Mouse (Mus musculus): ENCODE measurements around the gene Efhc1.
"Not testable (repeated sequence)": the region's sequence is repeated elsewhere in the genome, so short reads cannot be mapped to it uniquely, and the experiment has no call there.

The Efhc1 gene

DNA sequence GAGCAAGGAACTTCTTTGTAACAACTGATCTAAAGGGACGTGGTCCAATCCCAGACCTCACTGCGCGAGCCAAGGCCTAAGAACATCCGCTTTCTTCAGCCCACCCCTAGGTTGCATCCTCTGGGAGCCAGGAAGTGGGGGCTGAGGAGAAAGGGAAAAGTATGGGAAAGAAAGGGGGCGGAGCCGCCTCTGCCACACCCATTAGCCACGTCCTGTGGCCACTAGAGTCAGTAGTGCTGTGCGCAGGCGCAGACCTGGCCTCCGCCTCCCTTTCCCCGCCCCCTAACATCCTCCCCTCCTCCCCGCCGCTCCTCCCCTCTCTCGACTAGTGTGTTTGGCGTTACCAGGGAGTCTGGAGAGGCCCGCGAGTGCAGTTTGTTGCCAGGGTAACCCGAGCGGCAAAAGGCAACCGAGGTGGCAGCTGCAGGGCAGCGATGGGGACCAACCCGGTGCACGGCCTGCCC, at the start of gene Efhc1:
TSS of gene Efhc1 (plus strand) at position 327 of the 464 bp plus-strand sequence.
- DNase-seq = peak; percentile 94

DNA sequence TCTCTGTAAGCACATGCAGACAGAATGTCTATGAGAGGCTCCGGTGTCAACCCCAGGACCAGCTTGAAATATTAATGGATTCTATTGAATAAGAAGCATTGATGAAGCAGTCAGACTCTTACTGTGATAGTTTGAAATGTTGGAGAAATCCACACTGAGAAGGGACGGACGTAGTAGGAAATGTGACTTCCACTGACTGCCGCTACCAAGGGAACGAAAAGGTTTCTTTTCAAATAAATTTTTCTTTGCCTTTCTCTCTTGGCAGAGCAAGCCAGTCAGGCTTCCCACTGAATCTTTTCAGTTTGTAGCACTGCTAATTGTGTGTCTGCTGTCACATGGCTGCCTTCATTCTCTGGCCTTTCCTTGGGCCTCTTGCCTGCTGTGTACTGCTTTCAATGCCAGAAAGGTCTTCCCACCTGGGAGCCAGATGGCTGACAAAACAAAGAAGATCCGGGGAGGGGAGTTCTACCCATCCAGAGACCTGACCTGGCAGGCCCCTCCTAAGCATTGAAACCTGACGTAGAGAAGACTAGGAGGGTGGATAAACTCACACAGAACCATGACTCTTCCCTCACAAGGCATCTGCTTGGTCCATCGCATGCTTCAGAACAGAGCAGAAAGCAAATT, 45.8 kb upstream of the Efhc1 start:
- DNase-seq = no peak

DNA sequence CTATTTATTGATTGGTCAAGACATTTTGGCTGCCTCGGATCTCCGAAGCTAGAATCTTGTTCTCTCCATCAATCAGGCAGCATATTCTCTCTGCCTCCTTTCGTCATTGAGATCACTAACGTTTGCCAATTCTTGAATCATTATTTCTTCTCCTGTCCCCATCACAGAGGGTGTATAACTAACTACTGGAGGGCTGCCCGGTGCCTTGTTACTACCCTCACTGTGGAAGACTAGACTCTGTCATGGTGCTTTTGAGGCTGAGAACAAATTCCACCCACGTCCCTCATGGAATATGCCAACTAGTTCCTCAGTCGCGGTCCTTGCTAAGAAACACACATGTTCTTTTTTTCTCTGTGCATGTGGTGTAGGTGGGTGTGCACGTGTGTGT, 45.3 kb upstream of the Efhc1 start:
- peak; percentile 66 for DNase-seq

DNA sequence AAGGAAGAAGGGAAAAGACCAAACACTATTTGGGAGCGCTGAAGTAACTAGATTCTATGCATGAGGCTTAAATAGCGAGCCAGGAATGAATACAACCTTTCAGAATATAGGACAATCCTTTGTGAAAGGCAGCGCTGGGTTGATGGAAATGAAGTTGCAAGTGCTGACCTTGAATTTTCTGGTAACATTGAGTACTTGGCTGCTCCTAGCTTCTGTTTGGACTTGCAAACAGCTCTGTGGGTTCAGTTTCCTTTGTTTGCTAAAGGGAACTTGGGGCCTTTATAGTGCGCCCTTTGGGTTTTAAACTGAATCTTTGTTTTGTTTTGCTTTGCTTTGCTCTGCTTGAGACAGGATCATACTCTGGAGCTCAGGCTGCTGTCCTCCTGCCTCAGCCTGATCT, 42.9 kb upstream of the Efhc1 start:
- no peak for DNase-seq

DNA sequence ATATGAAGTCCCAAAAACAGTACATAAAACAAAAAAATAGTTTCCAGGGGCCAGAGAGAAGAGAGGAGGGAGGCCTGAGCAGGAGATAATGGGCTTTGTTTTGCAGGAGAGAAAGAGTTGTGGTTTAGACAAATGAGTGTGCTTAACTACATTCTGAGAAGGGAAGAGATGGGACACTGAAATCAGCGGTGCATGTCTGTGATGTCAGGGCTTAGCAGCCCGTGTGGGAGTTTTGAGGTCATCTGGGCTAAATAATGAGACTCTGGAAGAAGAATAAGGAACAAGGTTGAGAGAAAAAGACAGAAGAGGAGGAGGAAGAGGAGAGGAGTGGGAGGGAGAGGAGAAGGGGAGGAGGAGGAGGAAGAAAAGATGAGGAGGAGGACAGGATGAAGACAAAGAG, 39.3 kb upstream of the Efhc1 start:
- DNase-seq = no peak

DNA sequence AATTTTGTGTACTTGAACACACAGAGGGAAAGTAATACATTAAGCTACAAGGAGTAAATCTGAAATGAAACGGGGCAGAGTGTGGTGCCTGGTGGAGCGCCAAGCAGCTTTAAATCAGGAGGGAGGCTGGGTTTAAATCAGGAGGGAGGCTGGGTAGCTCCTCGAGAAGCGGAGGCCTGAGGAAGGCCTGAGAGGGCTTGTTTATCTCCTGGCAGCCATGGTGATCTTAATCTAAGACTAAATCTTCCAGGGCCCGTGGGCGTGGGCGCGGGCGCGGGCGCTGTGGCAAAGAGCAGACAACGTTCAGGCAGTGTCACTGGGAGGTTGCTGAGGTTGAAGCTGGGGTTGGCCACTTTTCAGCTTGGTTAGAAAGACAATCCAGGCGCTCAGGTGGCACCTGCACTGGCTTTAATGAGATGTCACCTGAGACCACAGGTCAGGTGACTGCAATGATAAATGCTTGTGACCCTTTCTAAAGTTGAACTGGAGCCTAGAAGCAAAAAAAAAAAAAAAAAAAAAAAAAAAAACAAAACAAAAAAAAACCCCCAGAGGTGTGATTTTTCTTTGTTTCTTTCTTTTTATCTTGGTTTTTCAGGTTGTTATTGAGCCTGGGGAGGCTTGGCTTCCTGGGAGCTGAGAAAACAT, 38.8 kb upstream of the Efhc1 start:
- DNase-seq = no peak

DNA sequence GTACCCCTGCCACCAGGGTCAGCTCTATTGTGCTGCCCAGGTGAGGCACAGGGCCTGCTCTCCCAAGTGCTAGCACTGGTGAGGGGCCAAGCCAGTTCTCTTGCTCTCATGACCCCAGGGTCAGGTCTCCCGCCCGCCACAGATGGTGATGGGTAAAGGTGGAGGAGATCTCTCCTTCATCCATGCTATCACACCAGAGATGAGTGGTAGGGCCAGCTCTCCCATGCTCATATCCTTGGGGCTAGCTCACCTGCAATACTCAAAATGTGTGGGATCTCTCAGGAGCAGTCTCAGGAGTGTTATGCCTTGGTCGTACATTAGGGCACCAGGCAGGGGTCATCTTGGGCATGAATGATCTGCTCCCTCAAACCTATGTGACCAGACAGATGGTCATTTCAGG, 36.7 kb upstream of the Efhc1 start:
- no peak for DNase-seq

DNA sequence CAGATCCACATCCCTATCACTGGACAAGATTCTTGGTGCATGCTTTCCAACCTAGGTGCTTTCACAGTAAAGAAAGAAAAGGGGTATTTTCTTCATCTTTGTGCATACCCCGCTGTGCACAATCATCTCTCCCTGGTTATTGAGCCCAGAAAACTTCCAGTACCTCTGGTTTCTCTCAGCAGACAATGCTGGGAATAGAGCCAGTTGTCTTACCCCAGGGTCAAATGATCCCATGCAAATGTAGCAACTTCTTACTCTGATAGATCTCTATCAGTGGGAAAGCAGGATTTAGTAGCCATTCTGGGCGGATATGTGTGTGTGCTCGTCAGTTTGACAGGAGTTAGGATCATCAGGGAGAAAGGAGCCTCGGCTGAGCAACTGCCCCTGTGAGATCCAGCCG, 35.8 kb upstream of the Efhc1 start:
- no peak for DNase-seq

DNA sequence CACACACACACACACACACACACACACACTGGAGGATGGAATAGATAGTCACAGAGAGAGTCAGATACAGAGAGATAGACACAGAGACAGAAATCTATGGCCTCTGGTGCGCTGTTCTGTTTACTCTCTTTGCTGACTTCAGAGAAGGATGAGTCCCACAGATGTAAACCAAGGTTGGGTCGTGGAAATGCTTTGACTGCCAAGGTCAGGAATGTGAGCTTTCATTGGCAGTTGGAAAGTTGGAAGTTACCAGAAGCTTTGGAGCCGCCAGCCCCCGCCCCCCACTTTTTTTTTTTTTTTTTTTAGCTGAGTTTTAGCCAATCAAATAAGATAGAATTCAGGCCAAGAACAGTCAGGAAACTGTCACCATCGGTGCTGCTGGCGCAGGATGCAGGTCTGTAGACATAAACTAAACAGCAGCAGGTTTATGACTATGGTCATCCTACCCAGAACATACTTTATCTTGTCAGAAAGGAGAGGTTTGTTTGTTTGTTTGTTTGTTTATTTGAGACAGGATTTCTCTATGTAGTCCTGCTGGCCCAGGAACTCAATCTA, 33.9 kb upstream of the Efhc1 start:
- no peak for DNase-seq

DNA sequence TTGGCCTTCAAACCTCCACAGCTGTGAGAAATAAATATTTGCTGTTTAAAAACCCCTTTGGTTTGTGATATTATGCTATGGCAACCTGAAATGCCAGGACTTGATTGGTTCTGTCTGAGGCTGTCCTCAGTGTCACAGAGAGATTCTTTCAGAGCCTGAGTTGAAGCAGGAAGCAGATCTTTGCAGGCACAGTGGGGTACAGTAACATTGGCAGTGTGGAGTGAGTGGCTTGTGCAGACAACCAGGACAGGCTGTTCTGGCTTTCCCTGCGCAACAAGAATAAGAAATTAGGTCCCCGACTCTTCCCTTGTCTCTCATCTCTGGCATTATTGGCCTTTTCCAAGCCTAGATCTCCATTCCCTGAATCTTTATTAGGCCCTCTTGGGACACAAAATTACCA, 31.7 kb upstream of the Efhc1 start:
- no peak for DNase-seq

DNA sequence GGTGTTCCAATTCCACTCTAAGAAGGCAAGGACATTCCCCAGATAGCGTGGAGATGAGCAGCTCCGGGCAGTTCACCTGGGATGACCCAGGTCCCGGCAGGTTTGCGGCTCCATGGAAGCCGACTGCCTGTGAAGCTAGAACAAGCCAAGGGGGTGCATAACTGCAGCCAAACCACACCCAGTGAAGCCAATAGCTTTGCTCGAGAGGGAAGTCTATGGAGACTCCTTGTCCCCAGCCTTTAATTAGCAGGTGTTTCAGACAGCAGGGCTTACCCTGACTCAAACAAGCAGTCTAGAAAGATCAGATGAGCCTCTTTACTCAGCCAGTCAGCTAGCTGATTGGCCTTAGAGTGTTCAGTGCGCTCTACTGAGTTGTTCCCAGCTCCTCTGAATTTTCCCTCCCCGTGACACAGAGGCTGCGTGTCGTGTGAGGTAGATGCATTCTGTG, 30.3 kb upstream of the Efhc1 start:
- DNase-seq = no peak

DNA sequence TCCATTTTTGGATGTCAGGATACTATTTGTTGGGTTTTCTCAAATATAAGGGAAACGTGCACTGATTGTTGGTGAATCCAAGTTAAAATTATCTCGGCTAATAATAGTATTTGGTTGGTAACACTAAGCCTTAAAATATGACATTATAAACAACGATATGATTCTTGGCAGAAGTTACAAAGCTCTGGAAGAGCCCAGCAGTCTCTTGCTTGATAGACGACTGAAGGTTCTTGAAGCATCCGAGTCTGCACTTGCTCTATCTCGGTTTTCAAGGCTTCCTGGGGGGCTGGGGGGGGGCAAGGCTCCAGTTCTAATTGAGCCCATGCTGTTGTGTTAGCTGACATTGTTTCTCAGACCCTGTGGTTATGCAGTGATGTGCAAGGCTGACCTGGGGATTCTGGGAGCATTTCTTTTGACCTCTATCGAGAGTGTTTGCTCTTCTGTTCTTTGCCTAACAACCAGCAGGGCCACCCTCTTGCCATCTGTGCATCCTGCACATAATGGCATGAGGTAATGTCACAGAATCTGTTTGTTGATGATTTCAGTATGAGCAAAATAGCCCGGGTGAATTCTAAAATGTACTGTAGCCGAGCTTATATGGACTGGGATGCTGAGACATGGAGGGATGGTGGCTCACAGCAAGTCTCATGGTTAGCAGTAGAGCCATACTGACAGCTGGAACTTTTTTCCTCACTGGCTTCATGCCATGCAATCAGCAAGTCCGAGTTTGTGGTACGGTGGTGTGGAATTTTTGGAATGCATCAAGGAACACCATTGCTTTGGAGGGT, 28.6 kb upstream of the Efhc1 start:
- DNase-seq = no peak

DNA sequence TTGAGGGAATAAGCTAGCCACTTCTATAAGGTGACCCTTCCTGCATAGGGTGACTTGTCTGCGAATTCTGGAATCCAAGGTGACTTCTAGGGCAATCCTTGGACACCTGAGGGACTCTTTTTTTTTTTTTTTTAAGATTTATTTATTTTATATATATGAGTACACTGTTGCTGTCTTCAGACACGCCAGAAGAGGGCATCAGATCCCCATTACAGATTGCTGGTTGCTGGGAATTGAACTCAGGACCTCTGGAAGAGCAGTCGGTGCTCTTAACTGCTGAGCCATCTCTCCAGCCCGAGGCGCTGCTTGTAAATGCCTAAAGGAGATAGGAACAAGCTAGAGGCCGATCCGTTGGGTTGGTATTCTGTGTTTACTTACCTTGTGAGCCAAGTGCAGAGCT, 26.1 kb upstream of the Efhc1 start:
- not testable (repeated sequence) for DNase-seq

DNA sequence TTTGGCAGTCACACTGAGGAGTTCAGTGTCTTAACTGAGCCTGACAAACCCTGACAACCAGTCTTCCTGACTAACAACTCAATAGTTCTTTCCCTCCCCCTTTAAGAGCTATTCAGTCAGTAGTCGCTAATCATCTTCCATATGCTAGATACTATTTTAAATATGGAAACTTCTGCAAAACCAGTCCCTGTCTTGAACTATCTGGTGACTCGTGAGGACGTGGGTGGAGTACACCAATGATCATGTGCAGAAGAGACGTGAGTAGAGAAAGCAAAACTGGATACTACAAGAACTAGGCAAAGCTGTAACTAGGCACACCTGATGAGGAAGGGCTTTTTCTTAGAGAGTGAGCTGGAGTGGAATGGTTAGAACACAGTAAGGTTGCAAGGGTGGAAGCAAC, 25.5 kb upstream of the Efhc1 start:
- DNase-seq = no peak

DNA sequence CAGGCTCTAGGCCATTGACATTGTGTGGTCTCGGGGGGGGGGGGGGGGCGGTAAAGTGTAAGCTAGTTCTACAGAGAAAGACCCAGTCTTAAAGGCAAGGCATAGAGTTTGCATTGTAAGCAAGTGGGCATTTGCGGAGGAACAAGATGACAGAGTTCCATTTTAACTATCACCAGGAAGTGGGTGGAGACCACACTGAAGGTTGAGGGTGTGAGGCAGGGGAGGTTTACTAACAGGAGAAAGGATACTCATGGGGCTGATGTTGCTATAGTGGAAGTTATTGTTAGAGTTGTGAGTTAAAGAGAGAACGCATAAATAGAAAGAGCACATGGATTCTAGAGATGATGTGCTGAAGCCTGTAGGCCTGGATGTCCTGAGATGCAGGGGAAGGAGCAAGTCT, 25.1 kb upstream of the Efhc1 start:
- DNase-seq = no peak

DNA sequence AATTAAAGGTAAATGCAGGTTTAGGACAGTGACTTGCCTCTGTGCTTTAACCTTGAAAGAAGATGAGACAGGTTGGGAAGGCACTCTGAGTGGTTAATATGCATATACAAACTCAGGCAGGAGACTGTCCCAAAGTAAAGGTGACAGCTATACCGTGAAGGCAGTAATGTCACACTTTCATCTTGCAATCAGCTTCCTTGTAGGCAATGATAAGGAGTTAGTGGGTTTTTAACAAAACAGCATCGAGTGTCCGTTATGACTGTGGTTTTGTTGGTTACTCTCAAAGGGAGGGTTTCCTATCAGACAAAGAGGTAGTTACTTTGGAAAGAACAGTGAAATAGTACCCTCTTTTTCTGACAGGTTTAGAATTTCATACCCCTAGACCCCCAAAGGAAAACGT, 22.9 kb upstream of the Efhc1 start:
- no peak for DNase-seq

DNA sequence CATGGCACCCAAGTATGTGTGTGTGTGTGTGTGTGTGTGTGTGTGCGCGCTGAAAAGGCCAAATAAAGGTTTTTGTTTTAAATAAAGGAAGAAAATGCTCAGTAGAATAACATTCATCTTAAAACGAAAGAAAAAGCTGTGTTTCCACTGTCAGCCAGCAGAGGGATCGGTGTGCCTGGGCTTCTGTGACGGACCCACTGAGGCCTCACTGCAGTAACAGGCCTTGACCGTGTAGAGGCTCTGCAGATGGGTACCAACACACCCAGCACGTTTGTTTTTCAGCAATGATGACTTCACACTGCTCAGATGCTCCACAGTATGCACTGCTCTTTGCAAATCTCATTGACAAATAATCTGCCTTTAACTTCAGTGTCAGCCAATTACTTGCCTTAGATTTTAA, 18.0 kb upstream of the Efhc1 start:
- peak; percentile 65 for DNase-seq

DNA sequence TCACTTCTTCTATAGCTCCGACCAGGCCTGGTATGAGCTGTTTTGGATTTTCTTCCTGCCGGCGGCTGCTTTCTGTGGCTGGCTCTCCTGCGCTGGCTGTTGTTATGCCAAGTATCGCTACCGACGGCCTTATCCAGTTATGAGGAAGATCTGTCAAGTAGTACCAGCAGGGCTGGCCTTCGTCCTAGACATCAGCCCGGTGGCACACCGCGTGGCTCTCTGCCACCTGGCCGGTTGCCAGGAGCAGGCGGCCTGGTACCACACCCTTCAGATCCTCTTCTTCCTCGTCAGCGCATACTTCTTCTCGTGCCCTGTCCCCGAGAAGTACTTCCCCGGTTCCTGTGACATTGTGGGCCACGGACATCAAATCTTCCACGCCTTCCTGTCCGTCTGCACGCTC, 16.3 kb upstream of the Efhc1 start:
- no peak for DNase-seq

DNA sequence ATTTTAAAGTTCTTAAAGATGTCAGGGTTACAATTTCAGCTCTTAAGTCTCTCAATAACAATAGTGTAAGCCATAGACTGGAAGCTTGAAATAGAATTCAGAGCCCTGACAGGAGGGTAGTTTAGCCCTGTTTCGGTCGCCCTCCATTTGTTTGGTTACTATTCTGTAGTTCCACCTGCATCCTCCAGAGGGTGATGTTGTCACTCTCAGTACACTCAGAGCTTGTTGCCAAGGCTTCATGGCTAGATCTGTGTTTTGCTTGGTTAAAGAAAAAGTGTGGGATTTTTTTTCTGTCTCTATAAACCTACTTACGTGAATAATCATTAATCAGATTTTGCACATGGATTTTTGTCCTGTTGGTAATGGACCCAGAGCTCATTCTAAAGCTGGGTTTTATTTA, 12.4 kb upstream of the Efhc1 start:
- peak; percentile 46 for DNase-seq

DNA sequence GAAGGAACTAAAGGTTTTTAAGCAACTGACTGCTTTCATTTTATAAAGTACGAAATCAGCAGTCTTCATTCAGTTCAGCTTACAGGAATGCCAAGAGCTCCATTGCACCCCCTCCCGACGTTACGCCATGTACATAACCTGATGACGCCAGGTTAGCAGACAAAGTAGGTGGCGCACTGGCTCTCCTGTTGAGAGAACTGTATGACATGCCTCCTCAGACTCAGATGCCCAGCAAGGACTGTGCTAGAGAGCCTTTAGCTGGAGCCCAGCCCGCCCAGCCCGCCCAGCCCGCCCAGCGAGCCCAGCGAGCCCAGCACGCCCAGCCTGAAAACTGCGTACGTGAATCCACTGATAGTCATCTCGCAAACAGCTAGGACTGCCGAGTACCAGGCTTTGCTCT, 11.3 kb upstream of the Efhc1 start:
- no peak for DNase-seq

DNA sequence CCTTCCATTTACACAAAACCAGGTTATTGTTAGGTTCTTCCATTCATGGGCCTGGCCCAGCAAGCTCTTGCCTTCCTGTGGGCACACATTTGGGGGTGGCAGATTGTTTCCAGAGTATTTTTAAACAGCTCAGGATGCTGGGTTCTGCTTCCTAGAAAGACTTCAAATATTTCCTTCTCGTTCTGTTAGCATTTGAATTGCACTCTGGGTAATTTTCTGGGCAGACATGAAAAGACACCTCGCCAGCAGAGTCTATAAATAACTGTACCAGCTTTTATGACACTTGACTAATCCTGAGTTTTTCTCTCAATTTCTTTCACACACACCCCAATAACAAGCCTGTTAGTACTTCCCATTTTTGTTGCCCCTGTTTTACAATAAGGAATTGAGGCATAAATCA, 10.1 kb upstream of the Efhc1 start:
- DNase-seq = no peak

DNA sequence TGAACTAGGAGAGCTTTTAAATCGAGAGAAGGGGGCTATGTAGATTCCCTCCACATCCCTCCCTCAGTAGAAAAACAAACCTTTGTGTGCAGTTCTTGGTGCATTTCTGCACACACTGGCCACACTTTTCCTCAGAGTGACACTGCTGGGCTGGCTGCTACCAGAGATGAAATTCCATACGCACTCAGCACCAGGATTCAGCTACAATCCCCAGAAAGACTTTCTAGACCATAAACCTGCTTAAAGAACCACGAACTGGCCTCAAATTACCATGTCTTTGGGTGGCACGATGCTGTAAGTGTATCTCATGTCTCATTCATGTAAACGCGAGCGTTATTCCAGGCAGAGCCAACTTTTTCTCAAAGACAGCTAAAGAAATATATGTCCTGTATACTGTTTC, 9.6 kb upstream of the Efhc1 start:
- DNase-seq = no peak

DNA sequence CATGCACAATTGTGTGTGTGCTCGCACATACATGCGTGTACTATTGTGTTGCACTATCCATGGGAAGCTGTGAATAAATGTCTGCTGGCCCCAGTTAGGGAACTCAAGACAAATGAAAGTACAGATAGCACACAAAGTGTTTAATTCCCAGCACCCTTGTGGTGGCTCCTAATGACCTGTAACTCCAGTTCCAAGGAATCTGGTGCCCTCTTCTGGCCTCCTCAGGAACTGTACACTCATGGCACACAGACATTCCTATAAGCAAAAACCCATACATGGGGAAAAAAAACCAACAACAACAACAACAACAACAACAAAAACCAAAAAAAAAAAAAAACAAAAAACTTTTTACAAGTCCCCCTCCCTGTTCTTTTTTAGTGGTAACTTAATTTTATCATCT, 8.4 kb upstream of the Efhc1 start:
- DNase-seq = no peak

DNA sequence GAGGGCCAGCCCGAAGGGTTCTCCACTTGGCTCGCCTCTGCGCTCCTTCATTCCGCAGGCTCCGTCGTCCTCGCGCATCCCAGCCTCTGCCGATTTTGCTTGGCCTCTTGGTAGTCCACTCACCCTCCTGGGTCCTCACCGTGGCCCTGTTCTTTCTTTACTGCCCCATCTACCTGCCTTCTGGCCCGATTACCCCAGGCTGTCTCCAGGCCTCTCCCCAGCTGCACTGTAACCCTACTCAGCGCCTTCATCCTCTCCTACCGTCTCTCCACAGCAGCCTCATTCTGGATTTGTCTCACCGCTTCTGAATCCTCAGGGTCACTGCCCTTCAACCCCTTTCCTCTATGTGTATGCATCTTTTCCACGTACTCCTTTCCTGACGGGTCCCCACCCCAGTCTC, 373 bp downstream of the Efhc1 start:
- no peak for DNase-seq

Data from right cerebral cortex, postnatal 4 days (tissue).